Mouse (Mus musculus) adrenal gland (tissue): Measurements from ENCODE around the gene Cnp.

Experiments used
- intact Hi-C: fragments of 180-260 bp; cut with DNase I; formaldehyde crosslinking; loops from one replicate; pipeline ENCODE4 v1.15.1; 2025

Cnp gene

DNA sequence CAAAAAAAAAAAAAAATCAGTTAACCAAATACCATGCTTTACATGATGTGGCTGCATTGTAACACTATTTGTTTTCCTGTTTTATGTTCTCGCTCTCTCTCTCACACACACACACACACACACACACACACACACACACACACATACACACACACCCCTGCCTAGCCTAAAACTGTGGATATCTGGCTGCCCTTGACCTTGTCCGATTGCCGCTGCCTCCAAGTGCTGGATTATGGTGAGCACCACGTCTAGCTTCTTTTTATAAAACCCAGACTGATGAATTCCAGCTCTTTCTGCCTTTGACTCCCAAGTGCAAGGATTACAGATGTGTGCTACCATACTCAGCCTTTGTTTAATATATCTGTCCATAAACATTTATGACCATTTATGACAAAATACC lies 42.8 kb downstream of the Cnp start:
- intact Hi-C loops = no loop called here

DNA sequence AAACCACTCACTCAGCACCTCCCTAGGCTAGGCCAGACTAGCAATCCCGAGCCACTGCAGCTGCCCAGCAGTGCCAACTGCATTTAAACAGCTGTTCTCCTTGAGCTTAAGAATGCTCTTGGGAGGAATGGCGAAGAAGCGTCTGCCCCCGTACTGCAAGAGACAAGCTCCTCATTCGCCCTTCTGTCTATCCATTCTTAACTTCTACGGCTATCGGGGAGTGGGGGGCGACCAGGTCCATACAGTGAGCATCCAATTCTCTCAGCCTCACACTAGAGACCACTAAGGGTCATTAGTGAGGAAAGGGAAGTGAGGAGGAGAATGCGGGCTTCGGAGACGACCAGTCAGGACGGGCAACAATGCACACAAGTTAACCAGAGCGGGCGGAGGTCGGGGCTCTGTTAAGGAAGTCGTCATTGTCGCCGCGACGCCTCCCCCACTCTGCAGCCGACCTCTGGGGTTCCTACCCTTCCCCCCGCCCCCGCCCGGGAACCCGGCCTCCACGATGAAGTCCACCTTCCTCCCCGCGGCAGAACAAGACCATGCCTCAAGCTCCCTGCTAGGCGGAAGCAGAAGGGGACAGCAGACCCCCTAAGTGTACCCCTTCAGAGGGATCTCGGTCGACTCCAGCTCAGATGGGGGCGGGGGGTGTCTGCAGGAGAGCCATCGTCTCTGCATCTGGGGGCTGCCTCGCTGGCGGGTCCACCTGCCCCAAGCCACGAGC lies 44.2 kb downstream of the Cnp start, which contains the start of gene Nkiras2:
TSS of gene Nkiras2 (plus strand) at position 484 of the 724 bp plus-strand sequence.
- intact Hi-C loops = no loop called here

DNA sequence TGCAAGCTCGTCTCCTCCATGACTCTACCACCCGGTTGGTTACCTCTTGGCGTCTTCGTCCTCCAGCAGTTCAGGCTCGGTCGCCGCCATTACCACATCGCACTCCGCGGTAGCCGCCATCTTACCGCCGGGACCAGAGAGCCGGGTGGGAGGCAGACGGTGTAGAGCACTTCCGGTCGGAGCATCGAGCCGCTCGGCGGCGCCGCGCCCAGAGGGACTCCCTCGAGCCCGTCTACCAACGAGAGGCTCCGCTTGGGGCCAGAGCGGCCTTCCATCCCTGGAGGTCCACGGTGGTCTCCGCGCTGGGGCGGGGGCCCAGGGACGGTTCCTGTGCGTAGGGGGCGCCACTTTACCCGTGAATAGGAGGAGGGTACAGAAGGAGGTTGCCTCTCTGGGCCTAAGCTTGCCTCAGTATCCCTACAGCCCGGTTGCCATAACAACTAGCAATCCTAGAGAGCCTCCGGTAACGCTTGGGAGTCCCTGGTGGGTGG lies 44.8 kb downstream of the Cnp start:
- intact Hi-C loops = no loop called here

DNA sequence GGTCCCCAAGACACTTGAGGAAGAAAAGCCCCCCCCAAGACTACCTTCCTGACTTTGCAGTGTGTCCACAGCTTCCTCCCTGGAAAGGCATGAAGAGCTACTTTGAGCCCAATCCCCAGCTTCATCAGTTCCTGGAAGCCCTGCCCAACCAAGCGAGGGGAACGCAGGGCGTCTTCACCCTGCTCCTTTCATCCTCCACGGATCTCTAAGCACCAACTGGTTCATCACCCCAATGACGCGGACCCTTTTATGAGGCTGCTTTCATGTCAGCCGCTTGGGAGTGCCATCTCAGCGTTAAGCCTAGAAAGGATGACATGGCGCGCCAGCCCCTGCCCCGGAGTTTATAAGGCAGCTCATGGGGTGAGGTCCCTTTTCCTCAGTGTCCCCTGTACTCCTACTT lies 45.3 kb downstream of the Cnp start, which contains the start of gene Dnajc7:
TSS of gene Dnajc7 (minus strand) at position 187 of the 400 bp plus-strand sequence.
- intact Hi-C loops = loop anchor here (5.0 kb wide), 1 partner anchor 48 kb away; the partner anchor contains the start of gene Cnp

DNA sequence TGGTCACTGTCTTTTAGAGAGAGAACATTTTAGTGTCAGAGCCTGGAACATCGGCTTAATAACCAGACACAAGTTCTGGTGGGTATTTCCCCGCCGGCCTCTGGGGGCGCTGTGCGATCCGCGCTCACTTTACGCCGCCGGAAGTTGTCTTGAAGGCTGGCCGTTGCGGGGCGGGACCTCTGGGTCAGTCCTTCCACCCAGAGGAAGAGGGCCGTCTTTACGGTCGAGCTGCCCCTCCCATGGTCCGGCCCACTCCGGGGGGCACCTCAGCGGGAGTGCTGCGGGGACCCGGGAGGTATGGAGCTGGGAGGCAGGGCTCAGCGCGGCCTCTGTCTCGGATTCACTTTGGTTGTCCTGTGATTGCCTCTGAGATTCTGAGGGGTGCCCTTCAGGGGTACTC lies 48.0 kb downstream of the Cnp start:
- intact Hi-C loops = loop anchor here (5.0 kb wide), 1 partner anchor 50 kb away; the partner anchor contains the start of gene Cnp

DNA sequence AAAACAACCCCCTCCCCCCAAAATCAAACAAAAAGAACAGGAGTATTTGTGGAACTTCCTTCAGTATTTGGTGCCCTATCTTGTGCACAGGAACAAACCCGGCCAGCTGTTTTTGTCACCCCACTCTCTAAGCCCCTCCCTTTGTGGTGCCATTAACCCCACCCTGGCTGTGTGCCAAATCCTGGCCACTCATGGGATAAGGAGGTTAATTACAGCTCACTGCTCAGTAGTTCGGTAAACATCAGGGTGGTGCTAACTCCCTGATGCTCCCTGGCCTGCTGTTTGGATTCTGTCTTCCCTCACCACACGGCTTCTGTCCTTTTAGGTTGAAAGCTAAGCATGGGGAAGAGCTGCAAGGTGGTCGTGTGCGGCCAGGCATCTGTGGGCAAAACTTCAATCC lies 49.2 kb downstream of the Cnp start:
- intact Hi-C loops = loop anchor here (5.0 kb wide), 1 partner anchor 52 kb away; the partner anchor contains the start of gene Cnp

DNA sequence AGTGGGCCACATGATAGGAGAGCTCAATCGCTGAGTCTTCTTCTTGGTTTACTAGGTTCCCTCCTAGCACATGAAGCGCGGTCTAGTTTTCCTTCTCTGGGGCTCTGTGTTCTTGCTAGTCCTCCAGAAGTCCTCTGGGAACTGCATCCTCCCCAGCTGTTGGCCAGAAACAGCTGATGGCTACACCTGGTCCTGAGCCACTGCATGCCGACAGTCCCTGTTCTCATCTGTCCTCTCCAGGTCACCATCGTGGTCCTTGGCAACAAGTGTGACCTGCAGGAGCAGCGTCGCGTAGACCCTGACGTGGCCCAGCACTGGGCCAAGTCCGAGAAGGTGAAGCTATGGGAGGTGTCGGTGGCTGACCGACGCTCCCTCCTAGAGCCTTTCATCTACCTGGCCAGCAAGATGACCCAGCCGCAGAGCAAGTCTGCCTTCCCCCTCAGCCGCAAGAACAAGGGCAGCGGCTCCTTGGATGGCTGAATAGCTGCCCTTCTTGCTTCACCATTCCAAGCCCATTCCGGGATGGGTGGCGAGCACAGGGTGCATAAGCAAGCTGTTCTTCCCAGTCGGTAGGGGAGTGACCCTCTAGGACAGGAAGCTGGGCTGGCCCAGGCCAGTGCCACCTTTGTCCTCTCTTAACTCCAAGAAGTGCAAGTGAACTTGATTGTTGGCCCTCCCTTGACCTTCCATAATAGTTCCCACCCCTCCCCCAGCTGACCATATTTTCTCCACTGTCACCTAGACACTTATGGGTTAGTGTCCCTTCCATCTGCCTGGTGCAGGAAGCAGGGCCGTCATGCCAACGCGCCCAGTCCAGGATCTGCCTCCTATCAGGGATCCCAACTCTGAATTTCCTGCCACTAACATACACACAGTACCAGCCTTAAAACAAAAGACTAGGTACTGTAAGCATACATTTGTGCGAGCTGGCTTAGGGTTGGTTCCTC lies 51.3 kb downstream of the Cnp start:
- intact Hi-C loops = loop anchor here (1.0 kb wide), 1 partner anchor 69 kb away; no protein-coding TSS in a partner anchor

DNA sequence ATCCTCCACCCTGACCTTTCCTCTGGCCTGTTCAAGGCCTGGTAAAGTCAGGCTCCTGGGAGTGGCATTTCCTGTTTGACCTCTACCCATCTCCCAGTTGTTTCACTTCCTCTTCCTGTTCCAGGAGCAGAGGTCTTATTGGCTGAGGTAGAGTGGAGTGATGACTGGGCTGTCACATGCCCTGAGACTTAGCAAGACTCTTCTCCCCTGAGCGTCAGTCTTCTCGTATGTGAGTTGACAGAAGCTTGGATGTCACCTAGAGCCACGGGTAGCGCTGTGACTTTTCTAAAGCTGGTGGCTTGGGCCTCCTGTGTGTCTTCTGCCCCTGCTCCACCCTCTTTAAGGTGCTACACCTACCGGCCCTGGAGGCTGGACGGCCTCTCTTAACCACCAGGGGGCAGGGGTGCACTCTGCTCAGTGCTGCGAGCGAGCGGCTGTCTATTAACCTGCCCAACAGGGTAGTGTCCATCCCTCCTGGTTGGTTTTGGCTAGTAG lies 52.0 kb downstream of the Cnp start:
- intact Hi-C loops = loop anchor here (1.0 kb wide), 1 partner anchor 69 kb away; no protein-coding TSS in a partner anchor

DNA sequence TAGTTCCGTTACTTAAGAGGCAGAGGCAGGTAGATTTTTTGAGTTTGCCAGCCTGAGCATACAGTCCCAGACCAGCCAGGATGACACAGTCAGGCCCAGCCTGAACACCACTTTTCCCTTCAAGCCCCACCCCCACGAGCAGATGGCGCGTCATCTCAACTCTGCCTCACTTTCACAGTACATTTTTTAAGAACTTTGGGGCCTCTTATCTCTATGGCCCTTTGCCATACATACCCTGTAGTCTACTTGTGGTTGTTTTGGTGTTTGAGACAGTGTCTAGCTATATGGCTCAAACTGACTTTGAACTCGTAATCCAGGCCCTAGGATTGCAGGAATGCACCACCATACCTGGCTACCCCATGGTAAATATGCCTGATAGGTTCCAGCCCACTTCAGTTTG lies 53.4 kb downstream of the Cnp start:
- intact Hi-C loops = no loop called here

DNA sequence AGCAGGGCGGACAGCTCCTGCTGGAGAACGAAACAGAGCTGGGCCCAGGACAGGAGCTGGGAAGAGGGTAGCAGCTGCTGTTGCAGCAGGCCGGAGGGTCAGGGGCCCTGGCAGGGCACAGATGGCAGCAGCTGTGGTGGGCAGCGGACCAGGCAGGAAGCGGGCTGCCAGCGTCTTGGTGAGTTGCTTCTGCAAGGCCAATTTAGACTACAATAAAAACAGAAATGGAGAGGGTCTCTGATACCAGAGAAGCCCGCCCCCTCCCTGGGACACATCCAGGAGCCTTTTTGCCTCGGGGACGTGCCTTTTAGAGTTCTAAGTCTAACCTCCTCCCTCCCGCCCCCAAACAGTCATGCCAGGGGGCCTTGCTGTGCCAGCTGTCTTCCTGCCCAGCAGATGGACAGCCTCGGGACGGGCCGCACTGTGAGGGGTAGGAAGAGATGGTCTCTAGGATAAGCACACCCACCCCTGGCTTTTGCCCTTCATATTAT lies 54.2 kb downstream of the Cnp start:
- intact Hi-C loops = no loop called here

DNA sequence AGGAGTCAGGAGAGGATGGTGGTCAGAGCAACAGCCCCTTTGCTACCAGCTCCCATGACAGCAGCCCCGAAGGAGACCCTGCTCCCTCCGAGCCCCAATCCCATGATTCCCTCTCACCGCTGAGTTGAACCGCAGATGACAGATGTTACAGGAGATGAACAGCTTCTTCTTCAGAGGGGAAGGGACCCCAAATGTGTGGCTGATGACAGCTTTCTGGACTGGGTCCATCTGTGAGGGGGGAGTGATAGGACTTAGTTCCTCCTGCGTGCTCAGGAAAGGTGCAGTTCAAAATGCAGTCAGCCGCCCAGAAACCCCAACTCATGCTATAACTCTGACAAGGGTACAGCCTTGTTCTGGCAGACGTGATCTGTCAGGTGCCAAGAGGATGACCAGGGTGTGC lies 59.8 kb downstream of the Cnp start:
- intact Hi-C loops = no loop called here

DNA sequence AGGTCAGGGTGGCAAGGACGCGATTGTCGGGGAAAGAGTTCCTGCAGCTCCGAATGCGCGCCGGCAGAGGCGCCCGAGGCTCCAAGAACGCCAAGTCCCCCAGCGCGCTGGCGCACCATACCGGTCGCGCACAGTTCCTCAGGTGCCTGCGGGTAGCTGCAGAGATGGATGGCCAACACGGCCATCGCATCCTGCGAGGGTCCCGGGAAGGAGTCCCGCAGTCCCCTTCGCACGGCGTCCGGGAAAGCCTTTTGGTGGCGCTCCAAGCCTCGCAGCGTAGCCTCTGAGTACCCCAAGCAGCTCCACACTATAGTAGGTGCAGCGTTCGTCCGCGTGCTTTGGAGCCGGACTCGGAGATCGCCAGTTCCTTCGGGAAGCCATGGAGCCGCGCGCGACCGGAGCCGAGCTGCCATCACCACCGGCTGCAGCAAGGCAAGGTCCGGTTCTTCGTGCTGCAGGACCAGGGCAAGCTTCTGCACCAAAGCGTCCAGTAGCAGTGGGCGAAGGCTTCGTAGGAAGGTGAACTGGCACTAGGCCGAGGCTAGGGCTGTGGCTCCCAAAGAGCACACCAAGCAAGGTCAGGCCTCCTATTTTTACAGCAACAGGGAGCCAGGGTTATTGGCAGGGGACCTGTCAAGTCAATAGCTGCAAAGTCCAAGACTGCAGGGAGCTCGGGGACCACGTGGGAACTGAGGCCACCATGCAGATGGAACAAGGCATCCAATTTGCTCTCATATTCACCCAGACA lies 65.6 kb downstream of the Cnp start:
- intact Hi-C loops = loop anchor here (5.0 kb wide), 1 partner anchor 52 kb away; the partner anchor contains the start of gene Zfp385c
